ENCODE assay signal across 9 mouse cellular contexts in the genomic region with DNA sequence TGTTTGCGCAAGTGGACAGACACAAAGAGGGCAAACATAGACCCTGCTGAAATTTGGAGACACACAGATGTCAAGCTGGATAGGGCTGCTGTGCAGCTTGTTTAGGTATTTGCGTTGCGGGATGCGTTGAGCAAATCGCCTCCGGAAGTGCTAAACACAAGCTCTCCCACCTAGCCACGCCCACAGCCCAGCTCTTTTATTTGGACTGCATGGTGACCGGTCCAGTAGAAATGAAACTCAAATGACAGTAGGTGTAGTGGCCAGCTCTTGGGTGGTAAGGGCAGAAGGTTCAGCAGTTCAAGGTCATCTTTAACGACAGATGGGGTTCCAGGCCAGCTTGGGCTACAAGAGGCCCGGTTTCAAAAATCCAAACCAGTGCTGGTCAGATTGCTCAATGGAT. TPM values are rescaled to one million over a fixed set of nuclear protein-coding genes. Genes with fewer than 3 reads are reported as not detected.
DNase-seq lines count a peak whose midpoint lies in the region; ATAC-seq lines count a peak whose summit lies in the region.
"Had no signal": no experiment of that assay in that cellular context is flagged by ENCODE, and none has a peak within 500 bp of the region (broad histone marks: within the 10 kb centered on the region; RNA-seq: fewer than 3 reads in every experiment).

No protein-coding gene starts in this region.

- H3K27ac ChIP-seq in heart, embryonic 12.5 days (ENCODE audit: poor library complexity, severe bottlenecking): no peak overlapping the region
- no peak overlapping the region; the same call in 1 of the 2 replicates for H3K27ac ChIP-seq in embryonic facial prominence, embryonic 14.5 days (replicated peaks; ENCODE audit: low read depth, low read length)
- H3K27ac ChIP-seq in liver, embryonic 11.5 days (ENCODE audit: low read depth, low read length): peak overlapping the region; percentile 93; the same call in 1 of the 2 replicates

- H3K36me3 ChIP-seq in heart, embryonic 12.5 days: no peaks in the 10 kb centered on the region
- H3K36me3 ChIP-seq in embryonic facial prominence, embryonic 14.5 days (ENCODE audit: control insufficient read depth, insufficient read depth, low read length): no peaks in the 10 kb centered on the region
- no peaks in the 10 kb centered on the region for H3K36me3 ChIP-seq in liver, embryonic 11.5 days (ENCODE audit: control insufficient read depth, insufficient read depth, low read length)

- intact Hi-C loops in heart, postnatal 14 days (cut with DNase I): no loop called here

- H3K4me2 ChIP-seq in heart, embryonic 12.5 days: peak overlapping the region; percentile 99
- H3K4me2 ChIP-seq in embryonic facial prominence, embryonic 14.5 days (ENCODE audit: low read depth, low read length): peak overlapping the region; percentile 91
- peak overlapping the region; percentile 99 for H3K4me2 ChIP-seq in liver, embryonic 11.5 days

- H3K9ac ChIP-seq in heart, embryonic 12.5 days: no peak overlapping the region
- peak overlapping the region; percentile 86; the same call in 1 of the 2 replicates for H3K9ac ChIP-seq in embryonic facial prominence, embryonic 14.5 days (ENCODE audit: low read depth, low read length)
- H3K9ac ChIP-seq in liver, embryonic 11.5 days (ENCODE audit: low read depth, low read length): peak overlapping the region; percentile 91; the same call in 1 of the 2 replicates

- no peaks in the 10 kb centered on the region for H3K27me3 ChIP-seq in heart, embryonic 12.5 days (replicated peaks)
- no peaks in the 10 kb centered on the region for H3K27me3 ChIP-seq in embryonic facial prominence, embryonic 14.5 days (replicated peaks; ENCODE audit: control insufficient read depth, insufficient read depth, low read length)
- peaks cover 22% of the 10 kb centered on the region for H3K27me3 ChIP-seq in liver, embryonic 11.5 days (replicated peaks; ENCODE audit: control insufficient read depth, insufficient read depth, low read length)

- no peak overlapping the region for H3K4me3 ChIP-seq in heart, embryonic 12.5 days
- H3K4me3 ChIP-seq in embryonic facial prominence, embryonic 14.5 days (ENCODE audit: low read depth, low read length): peak overlapping the region; percentile 79; the same call in 1 of the 2 replicates
- peak overlapping the region; percentile 94 for H3K4me3 ChIP-seq in liver, embryonic 11.5 days (ENCODE audit: low read depth, low read length)

- H3K9me3 ChIP-seq in heart, embryonic 12.5 days (replicated peaks): peaks cover 3% of the 10 kb centered on the region; the same call in 1 of the 2 replicates
- H3K9me3 ChIP-seq in embryonic facial prominence, embryonic 14.5 days (ENCODE audit: control insufficient read depth, low read length): 0 out of 2 replicates have a peak, but pooled peaks cover 4% of the 10 kb centered on the region
- H3K9me3 ChIP-seq in liver, embryonic 11.5 days (ENCODE audit: control insufficient read depth, low read length): no peaks in the 10 kb centered on the region

- 38% methylated on average over 10 of the region's 10 CpGs for WGBS in heart, embryonic 12.5 days
- 36% methylated on average over 10 of the region's 10 CpGs for WGBS in embryonic facial prominence, embryonic 14.5 days
- WGBS in liver, embryonic 11.5 days: 45% methylated on average over 10 of the region's 10 CpGs

- peaks cover 34% of the 10 kb centered on the region for H3K4me1 ChIP-seq in heart, embryonic 12.5 days (replicated peaks)
- peaks cover 21% of the 10 kb centered on the region for H3K4me1 ChIP-seq in embryonic facial prominence, embryonic 14.5 days (ENCODE audit: control insufficient read depth, insufficient read depth, low read length)
- peaks cover 18% of the 10 kb centered on the region for H3K4me1 ChIP-seq in liver, embryonic 11.5 days (replicated peaks; ENCODE audit: control insufficient read depth, insufficient read depth, low read length)

- ATAC-seq in heart, embryonic 12.5 days (ENCODE audit: insufficient number of reproducible peaks, low FRiP score): no peak
- ATAC-seq in embryonic facial prominence, embryonic 14.5 days (ENCODE audit: low read depth): no peak
- ATAC-seq in liver, embryonic 11.5 days (replicated peaks; ENCODE audit: low FRiP score): no peak

- no peak for DNase-seq in heart, postnatal 14 days
- peak; percentile 22 for DNase-seq in 3134 (ENCODE audit: extremely low read depth, insufficient read length, low spot score)
- peak; percentile 20 for DNase-seq in embryonic facial prominence, embryonic 14.5 days (ENCODE audit: low spot score)
- peak; percentile 38 for DNase-seq in liver, embryonic 11.5 days (ENCODE audit: low spot score)
- no peak for DNase-seq in layer of hippocampus, adult 9-11 months
- no peak for DNase-seq in cerebellum, postnatal 25 days
- no peak for DNase-seq in left cerebral cortex, adult 18-20 months (ENCODE audit: low spot score in 2 of 2)
- DNase-seq: gastrocnemius, postnatal 36 days had no signal

RNA-seq across cellular contexts. Expression of gene Foxp4, which starts 1.5 kb away (rescaled TPM):
- 20.7 and 22.5 TPM in 2 replicates for polyA plus RNA-seq in heart, embryonic 12.5 days (2016; fragmentation: Nextera tagmentation; extraction: Ambion mirVana)
- total RNA-seq in heart, postnatal 14 days (2021): 10 to 100 TPM; 12.2 to 13.6 TPM
- polyA plus RNA-seq in embryonic facial prominence, embryonic 14.5 days (2014; fragmentation: Nextera tagmentation; extraction: Ambion mirVana): 21.0 and 22.7 TPM in 2 replicates
- 21.3 and 21.6 TPM in 2 replicates for polyA plus RNA-seq in liver, embryonic 11.5 days (2014; fragmentation: Nextera tagmentation; extraction: Ambion mirVana)
- 10 to 100 TPM; 47.6 to 47.8 TPM for total RNA-seq in left cerebral cortex, adult 18-20 months (2021)

Comparison
In these comparisons a context has a peak if more than half of its experiments do, and no peak if none do; other contexts are left out.
1. DNase-seq: peak in 3134 (single experiment), embryonic facial prominence, embryonic 14.5 days (single experiment) and liver, embryonic 11.5 days (single experiment); none in heart, postnatal 14 days (0 of 2), layer of hippocampus, adult 9-11 months (single experiment), cerebellum, postnatal 25 days (0 of 2) and left cerebral cortex, adult 18-20 months (0 of 2).
2. Peak in every context shown above with its lines, with median percentiles within 50 percentile points of each other: H3K4me2 ChIP-seq.